Mouse (Mus musculus): ENCODE data around the gene Slc23a4. TPM values are rescaled to one million over a fixed set of nuclear protein-coding genes. Genes with fewer than 3 reads are reported as not detected.

The Slc23a4 gene
- total RNA-seq, 1 experiment = 2.1 TPM

DNA sequence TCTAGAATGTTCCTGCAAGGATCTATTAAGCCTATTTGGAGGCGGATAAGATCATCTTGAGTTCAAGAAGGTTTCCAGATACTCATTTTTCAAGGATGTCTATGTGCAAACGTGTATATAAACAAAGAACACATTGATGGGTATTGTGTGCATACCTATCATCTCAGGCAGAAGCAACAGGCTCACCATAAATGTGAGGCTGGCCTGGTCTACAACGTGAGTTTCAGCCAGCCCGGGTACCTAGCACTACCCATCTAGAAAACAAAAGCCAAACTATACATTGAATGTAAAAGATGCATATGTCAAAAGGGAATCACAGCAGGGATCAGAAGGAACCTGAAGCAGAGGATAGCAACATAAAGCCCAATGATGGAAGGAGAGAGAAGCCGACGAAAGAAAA is 42.0 kb upstream of the Slc23a4 start:
- no peak for DNase-seq (ENCODE audit: low read depth, low spot score)
- peaks cover 4 to 7% of the 10 kb centered on the region in 2 experiments for H3K4me1 ChIP-seq (ENCODE audit: control insufficient read depth in 2 of 2, insufficient read depth in 2 of 2, low read length in 2 of 2, poor library complexity in 1 of 2)
- H3K4me3 ChIP-seq (ENCODE audit: insufficient read depth in 1 of 2, low read depth in 1 of 2, low read length in 2 of 2, poor library complexity in 1 of 2, severe bottlenecking in 1 of 2) = no peak overlapping the region
- H3K9ac ChIP-seq (ENCODE audit: insufficient read depth, low read depth, low read length, poor library complexity, severe bottlenecking) = no peak overlapping the region
- H3K27ac ChIP-seq (ENCODE audit: insufficient read depth, low read depth, low read length, poor library complexity, severe bottlenecking) = no peak overlapping the region
- in situ Hi-C loops (cut with MboI; ENCODE audit: low sequenced_read_pairs in 2 of 2, unreplicated experiment in 2 of 2) = no loop called here
- no peak for TF ChIP-seq ZC3H11A (IDR thresholded peaks at IDR 0.05; ENCODE audit: borderline replicate concordance, low read depth, low read length)
- no peak for TF ChIP-seq HCFC1 (IDR thresholded peaks at IDR 0.05; ENCODE audit: borderline replicate concordance, insufficient read depth, low read length)
- no peak for TF ChIP-seq CHD2 (IDR thresholded peaks at IDR 0.05; ENCODE audit: low read depth, low read length)
- no peak for TF ChIP-seq ZNF384 (IDR thresholded peaks at IDR 0.05; ENCODE audit: low read depth, low read length)
- no peak for TF ChIP-seq MAFK (IDR thresholded peaks at IDR 0.05; ENCODE audit: insufficient read depth, low read depth, low read length)
- no peaks in the 10 kb centered on the region for H3K9me3 ChIP-seq (ENCODE audit: control insufficient read depth, insufficient read depth, low read depth, low read length)
- no peaks in the 10 kb centered on the region; the same call in 1 of the 2 replicates for H3K36me3 ChIP-seq (ENCODE audit: control insufficient read depth, insufficient read depth, low read length, poor library complexity, severe bottlenecking)

- no peaks in the 10 kb centered on the region for H3K9me3 ChIP-seq (ENCODE audit: control insufficient read depth, insufficient read depth, low read depth, low read length)
- H3K9ac ChIP-seq (ENCODE audit: insufficient read depth, low read depth, low read length, poor library complexity, severe bottlenecking) = no peak overlapping the region
- H3K27ac ChIP-seq (ENCODE audit: insufficient read depth, low read depth, low read length, poor library complexity, severe bottlenecking) = no peak overlapping the region
- in situ Hi-C loops (cut with MboI; ENCODE audit: low sequenced_read_pairs in 2 of 2, unreplicated experiment in 2 of 2) = no loop called here
- peaks cover 7 to 8% of the 10 kb centered on the region in 2 experiments for H3K4me1 ChIP-seq (ENCODE audit: control insufficient read depth in 2 of 2, insufficient read depth in 2 of 2, low read length in 2 of 2, poor library complexity in 1 of 2)
- no peak for DNase-seq (ENCODE audit: low read depth, low spot score)
- no peak for TF ChIP-seq HCFC1 (IDR thresholded peaks at IDR 0.05; ENCODE audit: borderline replicate concordance, insufficient read depth, low read length)
- no peak for TF ChIP-seq MAFK (IDR thresholded peaks at IDR 0.05; ENCODE audit: insufficient read depth, low read depth, low read length)
- TF ChIP-seq ZC3H11A (IDR thresholded peaks at IDR 0.05; ENCODE audit: borderline replicate concordance, low read depth, low read length) = no peak
- TF ChIP-seq ZNF384 (IDR thresholded peaks at IDR 0.05; ENCODE audit: low read depth, low read length) = no peak
- no peak overlapping the region for H3K4me3 ChIP-seq (ENCODE audit: insufficient read depth in 1 of 2, low read depth in 1 of 2, low read length in 2 of 2, poor library complexity in 1 of 2, severe bottlenecking in 1 of 2)
- peaks cover under 1% of the 10 kb centered on the region; the same call in 1 of the 2 replicates for H3K36me3 ChIP-seq (ENCODE audit: control insufficient read depth, insufficient read depth, low read length, poor library complexity, severe bottlenecking)
Observed at GRCm38 (mm10) chr6:35028023-35028422, 39.8 kb upstream of the Slc23a4 start.

GRCm38 (mm10) chr6:35027257-35027656 is 39.1 kb upstream of the Slc23a4 start:
- in situ Hi-C loops (cut with MboI; ENCODE audit: low sequenced_read_pairs in 2 of 2, unreplicated experiment in 2 of 2) = no loop called here
- H3K36me3 ChIP-seq (ENCODE audit: control insufficient read depth, insufficient read depth, low read length, poor library complexity, severe bottlenecking) = peaks cover 2% of the 10 kb centered on the region; the same call in 1 of the 2 replicates
- peaks cover 7 to 8% of the 10 kb centered on the region in 2 experiments for H3K4me1 ChIP-seq (ENCODE audit: control insufficient read depth in 2 of 2, insufficient read depth in 2 of 2, low read length in 2 of 2, poor library complexity in 1 of 2)
- H3K27ac ChIP-seq (ENCODE audit: insufficient read depth, low read depth, low read length, poor library complexity, severe bottlenecking) = no peak overlapping the region
- H3K4me3 ChIP-seq (ENCODE audit: insufficient read depth in 1 of 2, low read depth in 1 of 2, low read length in 2 of 2, poor library complexity in 1 of 2, severe bottlenecking in 1 of 2) = no peak overlapping the region
- H3K9ac ChIP-seq (ENCODE audit: insufficient read depth, low read depth, low read length, poor library complexity, severe bottlenecking) = no peak overlapping the region
- TF ChIP-seq ZC3H11A (IDR thresholded peaks at IDR 0.05; ENCODE audit: borderline replicate concordance, low read depth, low read length) = no peak
- no peak for TF ChIP-seq HCFC1 (IDR thresholded peaks at IDR 0.05; ENCODE audit: borderline replicate concordance, insufficient read depth, low read length)
- no peak for TF ChIP-seq CHD2 (IDR thresholded peaks at IDR 0.05; ENCODE audit: low read depth, low read length)
- no peak for TF ChIP-seq ZNF384 (IDR thresholded peaks at IDR 0.05; ENCODE audit: low read depth, low read length)
- no peak for TF ChIP-seq MAFK (IDR thresholded peaks at IDR 0.05; ENCODE audit: insufficient read depth, low read depth, low read length)
- peak; percentile 26 for DNase-seq (ENCODE audit: low read depth, low spot score)
- no peaks in the 10 kb centered on the region for H3K9me3 ChIP-seq (ENCODE audit: control insufficient read depth, insufficient read depth, low read depth, low read length)

DNA sequence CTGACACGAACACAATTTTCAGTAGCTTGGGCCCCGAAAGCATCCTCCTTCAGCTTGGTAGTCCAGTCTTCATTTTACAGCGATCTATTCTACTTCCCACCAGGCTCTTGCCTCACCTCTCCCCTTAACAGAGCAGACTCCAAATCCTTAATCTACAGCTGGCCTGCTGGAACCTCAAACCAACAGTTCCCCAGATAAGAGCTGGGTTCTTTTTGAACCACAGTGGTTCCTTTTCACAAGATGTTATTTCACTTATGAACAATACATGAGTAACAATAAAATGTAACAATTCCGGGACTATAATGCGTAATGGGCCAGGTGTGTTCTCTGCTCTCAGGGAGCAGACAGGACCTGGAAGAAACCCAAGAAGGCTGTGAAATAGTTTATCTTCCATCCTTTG is 28.4 kb upstream of the Slc23a4 start:
- Histone ChIP-seq H3K36me3 (ENCODE audit: control insufficient read depth, insufficient read depth, low read length, poor library complexity, severe bottlenecking) (no peaks in the 10 kb centered on the region; the same call in 1 of the 2 replicates), H3K9me3 (ENCODE audit: control insufficient read depth, insufficient read depth, low read depth, low read length) (no peaks in the 10 kb centered on the region), H3K4me3 (ENCODE audit: insufficient read depth in 1 of 2, low read depth in 1 of 2, low read length in 2 of 2, poor library complexity in 1 of 2, severe bottlenecking in 1 of 2) (no peak overlapping the region), H3K27ac (ENCODE audit: insufficient read depth, low read depth, low read length, poor library complexity, severe bottlenecking) (no peak overlapping the region), H3K4me1 (ENCODE audit: control insufficient read depth in 2 of 2, insufficient read depth in 2 of 2, low read length in 2 of 2, poor library complexity in 1 of 2) (no peaks in the 10 kb centered on the region), H3K9ac (ENCODE audit: insufficient read depth, low read depth, low read length, poor library complexity, severe bottlenecking) (no peak overlapping the region)
- no peak for DNase-seq (ENCODE audit: low read depth, low spot score)
- TF ChIP-seq HCFC1 (IDR thresholded peaks at IDR 0.05; ENCODE audit: borderline replicate concordance, insufficient read depth, low read length) (no peak), MAFK (IDR thresholded peaks at IDR 0.05; ENCODE audit: insufficient read depth, low read depth, low read length) (no peak), ZC3H11A (IDR thresholded peaks at IDR 0.05; ENCODE audit: borderline replicate concordance, low read depth, low read length) (no peak)
- in situ Hi-C loops (cut with MboI; ENCODE audit: low sequenced_read_pairs in 2 of 2, unreplicated experiment in 2 of 2) = no loop called here

GRCm38 (mm10) chr6:35011953-35012352 is 23.7 kb upstream of the Slc23a4 start:
- in situ Hi-C loops (cut with MboI; ENCODE audit: low sequenced_read_pairs in 2 of 2, unreplicated experiment in 2 of 2) = no loop called here

More at GRCm38 (mm10) chr6:35011953-35012352, 23.7 kb upstream of the Slc23a4 start:
- no peak for DNase-seq (ENCODE audit: low read depth, low spot score)
- no peak overlapping the region for H3K4me3 ChIP-seq (ENCODE audit: insufficient read depth in 1 of 2, low read depth in 1 of 2, low read length in 2 of 2, poor library complexity in 1 of 2, severe bottlenecking in 1 of 2)
- H3K4me1 ChIP-seq (ENCODE audit: control insufficient read depth in 2 of 2, insufficient read depth in 2 of 2, low read length in 2 of 2, poor library complexity in 1 of 2) = no peaks in the 10 kb centered on the region
- no peaks in the 10 kb centered on the region for H3K9me3 ChIP-seq (ENCODE audit: control insufficient read depth, insufficient read depth, low read depth, low read length)
- TF ChIP-seq MAFK (IDR thresholded peaks at IDR 0.05; ENCODE audit: insufficient read depth, low read depth, low read length) (no peak), ZNF384 (IDR thresholded peaks at IDR 0.05; ENCODE audit: low read depth, low read length) (no peak), CHD2 (IDR thresholded peaks at IDR 0.05; ENCODE audit: low read depth, low read length) (no peak), ZC3H11A (IDR thresholded peaks at IDR 0.05; ENCODE audit: borderline replicate concordance, low read depth, low read length) (no peak), HCFC1 (IDR thresholded peaks at IDR 0.05; ENCODE audit: borderline replicate concordance, insufficient read depth, low read length) (no peak)
- H3K27ac ChIP-seq (ENCODE audit: insufficient read depth, low read depth, low read length, poor library complexity, severe bottlenecking) = no peak overlapping the region
- H3K9ac ChIP-seq (ENCODE audit: insufficient read depth, low read depth, low read length, poor library complexity, severe bottlenecking) = no peak overlapping the region
- H3K36me3 ChIP-seq (ENCODE audit: control insufficient read depth, insufficient read depth, low read length, poor library complexity, severe bottlenecking) = no peaks in the 10 kb centered on the region
